Mouse (Mus musculus): ENCODE results near the gene Mybpc2.

DNA sequence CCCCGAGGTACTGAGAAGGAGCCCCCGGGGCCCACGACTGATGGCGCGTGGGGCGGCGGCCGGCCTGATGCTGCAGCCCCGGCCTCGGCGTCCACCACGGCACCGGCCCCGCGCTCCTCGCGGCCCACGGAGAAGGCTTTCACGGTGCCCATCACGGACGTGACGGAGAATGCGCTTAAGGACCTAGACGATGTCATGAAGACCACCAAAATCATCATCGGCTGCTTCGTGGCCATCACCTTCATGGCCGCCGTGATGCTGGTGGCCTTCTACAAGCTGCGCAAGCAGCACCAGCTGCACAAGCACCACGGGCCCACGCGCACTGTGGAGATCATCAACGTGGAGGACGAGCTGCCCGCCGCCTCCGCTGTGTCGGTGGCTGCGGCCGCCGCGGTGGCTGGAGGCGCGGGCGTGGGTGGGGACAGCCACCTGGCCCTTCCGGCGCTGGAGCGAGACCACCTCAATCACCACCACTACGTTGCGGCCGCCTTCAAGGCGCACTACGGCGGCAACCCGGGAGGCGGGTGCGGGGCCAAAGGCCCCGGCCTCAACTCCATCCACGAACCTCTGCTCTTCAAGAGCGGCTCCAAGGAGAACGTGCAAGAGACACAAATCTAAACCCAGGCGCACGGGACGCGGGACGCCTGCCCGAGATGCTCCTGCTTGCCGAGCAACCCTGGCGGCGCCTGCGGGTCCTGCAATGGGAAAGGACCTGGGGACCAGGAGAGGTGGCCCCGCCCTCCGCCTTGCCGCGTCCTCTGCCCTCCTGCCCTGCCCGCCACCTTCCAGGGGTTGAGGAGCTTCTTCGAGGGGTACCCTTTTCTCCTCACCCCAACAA, 62.0 kb downstream of the Mybpc2 start:
- TF ChIP-seq TBP (conservative IDR thresholded peaks at IDR 0.05; ENCODE audit: low read depth, low read length) (no peak), POLR2A (IDR thresholded peaks at IDR 0.05; ENCODE audit: low read depth, low read length) (no peak), ELF1 (IDR thresholded peaks at IDR 0.05; ENCODE audit: low read depth, low read length) (no peak), CTCF (conservative IDR thresholded peaks at IDR 0.05 in 1 of 2, IDR thresholded peaks at IDR 0.05 in 1 of 2; ENCODE audit: low read depth in 2 of 2, low read length in 2 of 2) (no peak), JUN (IDR thresholded peaks at IDR 0.05; ENCODE audit: insufficient read depth, low read depth, low read length) (no peak), TCF12 (IDR thresholded peaks at IDR 0.05; ENCODE audit: low read depth, low read length) (no peak), EP300 (IDR thresholded peaks at IDR 0.05; ENCODE audit: low read length) (no peak), UBTF (IDR thresholded peaks at IDR 0.05; ENCODE audit: low read depth, low read length) (no peak), ZNF384 (IDR thresholded peaks at IDR 0.05; ENCODE audit: low read depth, low read length) (no peak), ETS1 (conservative IDR thresholded peaks at IDR 0.05; ENCODE audit: low read depth, low read length) (no peak), NRF1 (IDR thresholded peaks at IDR 0.05; ENCODE audit: low read depth, low read length) (no peak), USF1 (IDR thresholded peaks at IDR 0.05; ENCODE audit: low read depth, low read length) (no peak), HCFC1 (IDR thresholded peaks at IDR 0.05; ENCODE audit: low read depth, low read length) (no peak)
